Mouse (Mus musculus): ENCODE results near the gene Rgl1.

- TF ChIP-seq CTCF (conservative IDR thresholded peaks at IDR 0.05; ENCODE audit: insufficient read depth, insufficient read length, low read depth, low read length) (no peak), POLR2A (IDR thresholded peaks at IDR 0.05; ENCODE audit: low read depth, low read length) (no peak)
These were observed 242.9 kb downstream of the Rgl1 start for GRCm38 (mm10) chr1:152523292-152523691.
